Mouse (Mus musculus) E14TG2a.4 (cell line): Measurements from ENCODE around the gene Rab12.
A peak's percentile ranks its signal among the peaks of the same experiment; 100 is the strongest.

ENCODE experiments used
- H3K27me3 ChIP-seq: 2 replicates; pipeline ENCODE4 v1.6.1; 2014; ENCODE audit warnings: low read length, control low read depth; ENCODE audit not compliant: insufficient read depth
- H3K36me3 ChIP-seq: 2 replicates; pipeline ENCODE4 v1.6.1; 2014; ENCODE audit warnings: low read length, control low read depth; ENCODE audit not compliant: insufficient read depth
- H3K4me1 ChIP-seq: replicated peaks from 2 replicates; pipeline ENCODE4 v1.6.1; 2014; ENCODE audit warnings: low read depth, low read length, control low read depth
- H3K4me3 ChIP-seq: replicated peaks from 2 replicates; pipeline ENCODE4 v1.5.1; 2014; ENCODE audit warnings: mild to moderate bottlenecking, low read length
- H3K9me3 ChIP-seq: 2 replicates; pipeline ENCODE4 v1.6.1; 2014; ENCODE audit warnings: low read length, control low read depth
- CTCF ChIP-seq: conservative IDR thresholded peaks from 2 replicates; pipeline ENCODE4 v1.5.1; 2014; ENCODE audit warnings: low read length
- NANOG ChIP-seq: IDR thresholded peaks from 2 replicates; pipeline ENCODE4 v1.6.1; 2014; ENCODE audit warnings: borderline replicate concordance, low read length, mixed read lengths
- POU5F1 ChIP-seq: IDR thresholded peaks from 2 replicates; pipeline ENCODE4 v1.6.1; 2014; ENCODE audit warnings: low read length, borderline replicate concordance

The Rab12 gene

GRCm38 (mm10) chr17:66519554-66520553, at the start of gene Rab12:
Gene Rab12, minus strand, starts transcription at chr17:66519729.
- H3K4me1 ChIP-seq, result peaks cover 46% of the 10 kb centered on the region
- H3K9me3 ChIP-seq, result no peaks in the 10 kb centered on the region
- peaks cover 12% of the 10 kb centered on the region for H3K27me3 ChIP-seq
- no peak for TF ChIP-seq NANOG
- TF ChIP-seq POU5F1, result no peak
- TF ChIP-seq CTCF, result peak; percentile 14; the same call in 1 of the 2 replicates
- H3K36me3 ChIP-seq, result peaks cover 14% of the 10 kb centered on the region; the same call in 1 of the 2 replicates
- H3K4me3 ChIP-seq, result peak within 1 kb of the TSS; percentile 94

- Histone ChIP-seq H3K4me3 (no peak overlapping the region), H3K27me3 (no peaks in the 10 kb centered on the region), H3K4me1 (peaks cover 6% of the 10 kb centered on the region), H3K9me3 (peaks cover 23% of the 10 kb centered on the region), H3K36me3 (no peaks in the 10 kb centered on the region)
- TF ChIP-seq NANOG, result no peak
- no peak for TF ChIP-seq POU5F1
These were observed 44.7 kb upstream of the Rab12 start for GRCm38 (mm10) chr17:66564213-66564612.

GRCm38 (mm10) chr17:66563551-66563950, 44.0 kb upstream of the Rab12 start:
- Histone ChIP-seq H3K9me3 (peaks cover 23% of the 10 kb centered on the region), H3K27me3 (no peaks in the 10 kb centered on the region), H3K36me3 (no peaks in the 10 kb centered on the region), H3K4me3 (no peak overlapping the region), H3K4me1 (peaks cover 8% of the 10 kb centered on the region)
- TF ChIP-seq CTCF (no peak), POU5F1 (no peak), NANOG (no peak)

- peaks cover 19% of the 10 kb centered on the region for H3K9me3 ChIP-seq
These were observed 41.9 kb upstream of the Rab12 start for GRCm38 (mm10) chr17:66561380-66561779.

GRCm38 (mm10) chr17:66558404-66559317, 39.1 kb upstream of the Rab12 start:
- Histone ChIP-seq H3K4me3 (no peak overlapping the region), H3K4me1 (peaks cover 8% of the 10 kb centered on the region), H3K36me3 (no peaks in the 10 kb centered on the region), H3K27me3 (no peaks in the 10 kb centered on the region), H3K9me3 (no peaks in the 10 kb centered on the region; the same call in 1 of the 2 replicates)
- TF ChIP-seq POU5F1 (no peak), CTCF (peak; percentile 80)

More at GRCm38 (mm10) chr17:66561380-66561779, 41.9 kb upstream of the Rab12 start:
- Histone ChIP-seq H3K4me1 (peaks cover 8% of the 10 kb centered on the region), H3K4me3 (no peak overlapping the region), H3K27me3 (no peaks in the 10 kb centered on the region), H3K36me3 (no peaks in the 10 kb centered on the region)
- TF ChIP-seq CTCF, result no peak
- TF ChIP-seq NANOG, result no peak
- TF ChIP-seq POU5F1, result no peak

GRCm38 (mm10) chr17:66552690-66553089, 33.2 kb upstream of the Rab12 start:
- Histone ChIP-seq H3K27me3 (0 out of 2 replicates have a peak, but pooled peaks cover 6% of the 10 kb centered on the region), H3K4me1 (no peaks in the 10 kb centered on the region), H3K36me3 (no peaks in the 10 kb centered on the region), H3K9me3 (peaks cover 7% of the 10 kb centered on the region), H3K4me3 (no peak overlapping the region)
- no peak for TF ChIP-seq POU5F1
- no peak for TF ChIP-seq NANOG
- no peak for TF ChIP-seq CTCF

GRCm38 (mm10) chr17:66550486-66550885, 31.0 kb upstream of the Rab12 start:
- peaks cover 7% of the 10 kb centered on the region for H3K9me3 ChIP-seq
- 0 out of 2 replicates have a peak, but pooled peaks cover 6% of the 10 kb centered on the region for H3K27me3 ChIP-seq
- H3K4me3 ChIP-seq, result no peak overlapping the region
- peak; percentile 42 for TF ChIP-seq CTCF
- no peak for TF ChIP-seq NANOG
- no peak for TF ChIP-seq POU5F1
- H3K4me1 ChIP-seq, result no peaks in the 10 kb centered on the region
- no peaks in the 10 kb centered on the region for H3K36me3 ChIP-seq

GRCm38 (mm10) chr17:66532285-66532684, 12.8 kb upstream of the Rab12 start:
- TF ChIP-seq CTCF (no peak), POU5F1 (no peak), NANOG (no peak)
- Histone ChIP-seq H3K4me3 (no peak overlapping the region), H3K4me1 (no peaks in the 10 kb centered on the region), H3K9me3 (peaks cover 58% of the 10 kb centered on the region), H3K27me3 (no peaks in the 10 kb centered on the region), H3K36me3 (0 out of 2 replicates have a peak, but pooled peaks cover 4% of the 10 kb centered on the region)
